Mouse (Mus musculus) forebrain, embryonic 15.5 days (tissue): Measurements from ENCODE around the gene Eif4enif1. TPM values are rescaled to one million over a fixed set of nuclear protein-coding genes. Genes with fewer than 3 reads are reported as not detected.

Experiments used
- polyA plus RNA-seq: library from polyadenylated mRNA; unstranded; fragments of >200 nt; fragmentation: Nextera tagmentation; extraction: Ambion mirVana; gene quantifications from 2 replicates; pipeline ENCODE4 v1.2.1, GENCODE M21; 2015

Gene Eif4enif1
- polyA plus RNA-seq, 1 experiment from 2014 or later, result 46.2 TPM

Other genes with a start within 250 kb of the Eif4enif1 start
- 16.2 and 16.4 TPM in 2 replicates for gene Sfi1, start 8.9 kb upstream of the Eif4enif1 start, polyA plus RNA-seq
- gene Drg1, start 64.0 kb downstream of the Eif4enif1 start, polyA plus RNA-seq, result 249 and 257 TPM in 2 replicates
- gene Patz1, start 86.5 kb downstream of the Eif4enif1 start, polyA plus RNA-seq, result 63.5 and 66.2 TPM in 2 replicates
- 34.4 and 36.6 TPM in 2 replicates for gene Pik3ip1, start 128.0 kb downstream of the Eif4enif1 start, polyA plus RNA-seq
- 98.1 and 103 TPM in 2 replicates for gene Limk2, start 206.8 kb downstream of the Eif4enif1 start, polyA plus RNA-seq
- gene Rnf185, start 250.0 kb downstream of the Eif4enif1 start, polyA plus RNA-seq, result 39.8 and 41.6 TPM in 2 replicates